Mouse (Mus musculus): ENCODE measurements at regions not wholly inside any gene's neighbourhood (a gene's known extent, or its start where the extent isn't known, plus 50 kb on each side); places are given as distances from the start of the nearest gene placed in this dataset.

DNA sequence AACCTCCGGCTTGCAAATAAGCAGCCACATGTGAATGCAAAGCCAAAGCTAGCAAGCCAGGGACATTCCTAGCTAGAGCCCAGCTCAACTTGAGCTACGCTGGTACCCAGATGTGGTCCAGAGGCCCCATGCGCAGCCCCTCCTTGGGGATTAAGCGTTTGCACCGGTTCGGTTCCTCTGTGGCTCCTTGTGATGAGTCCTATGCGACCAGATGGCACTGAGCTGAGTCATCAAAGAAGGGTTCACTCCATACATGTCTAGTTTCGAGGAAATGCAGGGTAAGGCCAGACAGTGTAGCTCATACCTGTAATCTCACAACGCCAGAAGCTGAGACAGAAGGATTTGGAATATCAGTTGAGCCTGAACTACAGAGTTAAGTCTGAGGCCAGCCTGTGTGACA is 119.4 kb downstream of the Kctd15 start:
- TF ChIP-seq CHD2 (IDR thresholded peaks at IDR 0.05; ENCODE audit: low read length) (no peak), RCOR1 (conservative IDR thresholded peaks at IDR 0.05; ENCODE audit: low read depth, low read length) (no peak), ZMIZ1 (IDR thresholded peaks at IDR 0.05; ENCODE audit: low read depth, low read length) (no peak), ZNF384 (IDR thresholded peaks at IDR 0.05; ENCODE audit: low read depth, low read length) (no peak), MAX (IDR thresholded peaks at IDR 0.05; ENCODE audit: low read length) (no peak), USF1 (IDR thresholded peaks at IDR 0.05; ENCODE audit: low read depth, low read length) (no peak), POLR2A (IDR thresholded peaks at IDR 0.05; ENCODE audit: low read depth, low read length) (no peak)

Measured in CH12.LX (cell line).